Mouse (Mus musculus) liver, embryonic 14.5 days (tissue): ENCODE data around the gene Gm45062.

ENCODE experiments used
- CTCF ChIP-seq: IDR thresholded peaks from 2 replicates; pipeline ENCODE4 v1.5.1; 2016; ENCODE audit warnings: antibody characterized with exemption, low read depth, control low read depth
- EP300 ChIP-seq: IDR thresholded peaks from 2 replicates; pipeline ENCODE4 v1.6.1; 2016; ENCODE audit warnings: antibody characterized with exemption, low read depth

GRCm38 (mm10) chr6:8441814-8442213 lies 182.6 kb downstream of the Gm45062 start:
- TF ChIP-seq CTCF: no peak
- TF ChIP-seq EP300: no peak
